In the genomic region with DNA sequence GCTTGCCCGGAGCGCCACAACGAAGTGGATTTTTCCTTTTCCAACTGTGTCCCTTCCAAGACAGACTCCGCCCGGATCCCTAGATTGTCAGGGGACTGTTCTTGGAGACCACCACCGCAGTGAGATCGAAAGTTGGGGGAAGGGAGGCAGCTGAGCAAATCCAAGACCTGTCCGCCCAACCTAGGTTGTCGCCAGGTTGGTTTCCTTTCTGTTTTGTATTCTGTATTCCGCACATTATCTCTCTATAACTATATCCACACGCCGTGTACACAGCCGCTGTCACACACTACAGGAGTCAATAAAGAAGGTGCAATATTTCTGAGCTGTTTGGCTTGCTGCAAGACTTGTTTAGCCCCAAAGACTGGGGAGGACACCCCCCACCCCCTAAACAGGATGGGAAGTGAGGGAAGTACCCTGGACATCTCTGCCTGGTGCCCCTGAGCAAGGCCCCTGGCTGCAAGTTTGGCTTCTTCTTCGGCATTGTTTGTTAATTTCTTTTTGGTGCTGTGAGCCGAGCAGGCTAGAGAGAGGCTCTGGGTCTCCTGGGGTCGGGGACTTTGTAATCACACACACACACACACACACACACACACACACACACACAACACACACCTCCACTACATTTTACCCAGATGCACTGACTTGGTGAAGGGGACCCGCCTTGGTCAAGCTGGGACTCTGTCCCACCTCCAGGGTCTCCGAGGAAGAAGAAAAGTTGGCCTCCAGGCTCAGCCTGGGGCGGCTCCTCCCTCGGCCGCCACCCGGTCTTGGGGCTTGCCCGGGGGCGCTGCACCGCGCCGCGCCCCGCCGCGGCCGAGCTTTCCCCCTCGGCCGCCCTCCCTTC, we compare ENCODE assay signal across 9 mouse cellular contexts. TPM values are rescaled to one million over a fixed set of nuclear protein-coding genes. Genes with fewer than 3 reads are reported as not detected.
A peak's percentile ranks its signal among the peaks of the same experiment; 100 is the strongest.
DNase-seq lines count a peak whose midpoint lies in the region; ATAC-seq lines count a peak whose summit lies in the region.
"Had no signal": no experiment of that assay in that cellular context is flagged by ENCODE, and none has a peak within 500 bp of the region (broad histone marks: within the 10 kb centered on the region; RNA-seq: fewer than 3 reads in every experiment).

No protein-coding gene starts in this region.

- H3K36me3 ChIP-seq in kidney, embryonic 16.5 days (ENCODE audit: insufficient read depth, low read length), result no peaks in the 10 kb centered on the region
- no peaks in the 10 kb centered on the region for H3K36me3 ChIP-seq in embryonic facial prominence, embryonic 15.5 days
- H3K36me3 ChIP-seq in intestine, embryonic 16.5 days (ENCODE audit: control insufficient read depth, insufficient read depth, low read length), result no peaks in the 10 kb centered on the region
- H3K36me3 ChIP-seq in neural tube, embryonic 13.5 days, result no peaks in the 10 kb centered on the region

- DNase-seq in kidney, postnatal 14 days, result no peak
- DNase-seq in urinary bladder, postnatal 4 days (ENCODE audit: low spot score in 2 of 2), result no peak
- DNase-seq in gastrocnemius, postnatal 10 days, result no peak
- no peak for DNase-seq in spleen, postnatal 4 days (ENCODE audit: low spot score in 2 of 2)
- DNase-seq: left cerebral cortex, postnatal 4 days had no signal

- peaks cover 98% of the 10 kb centered on the region for H3K27me3 ChIP-seq in kidney, embryonic 16.5 days (ENCODE audit: insufficient read depth, low read length)
- peaks cover 99% of the 10 kb centered on the region for H3K27me3 ChIP-seq in embryonic facial prominence, embryonic 15.5 days
- H3K27me3 ChIP-seq in intestine, embryonic 16.5 days (replicated peaks; ENCODE audit: control insufficient read depth, insufficient read depth, low read length), result peaks cover 43% of the 10 kb centered on the region
- H3K27me3 ChIP-seq in neural tube, embryonic 13.5 days, result peaks cover 99% of the 10 kb centered on the region

- H3K4me3 ChIP-seq in kidney, embryonic 16.5 days (ENCODE audit: low read length), result peak overlapping the region; percentile 32
- H3K4me3 ChIP-seq in embryonic facial prominence, embryonic 15.5 days (replicated peaks), result peak overlapping the region; percentile 36
- peak overlapping the region; percentile 68 for H3K4me3 ChIP-seq in intestine, embryonic 16.5 days (ENCODE audit: low read length)
- peak overlapping the region; percentile 22 for H3K4me3 ChIP-seq in neural tube, embryonic 13.5 days

- H3K4me2 ChIP-seq in kidney, embryonic 16.5 days (replicated peaks; ENCODE audit: low read depth, low read length), result peak overlapping the region; percentile 25; the same call in 1 of the 2 replicates
- peak overlapping the region; percentile 40 for H3K4me2 ChIP-seq in embryonic facial prominence, embryonic 15.5 days (replicated peaks)
- H3K4me2 ChIP-seq in intestine, embryonic 16.5 days (ENCODE audit: low read depth, low read length), result peak overlapping the region; percentile 60
- H3K4me2 ChIP-seq in neural tube, embryonic 13.5 days, result peak overlapping the region; percentile 50

- 1% methylated on average over 33 of the region's 34 CpGs for WGBS in kidney, embryonic 16.5 days
- WGBS in embryonic facial prominence, embryonic 15.5 days, result 2% methylated on average over 34 of the region's 34 CpGs
- WGBS in intestine, embryonic 16.5 days, result 1% methylated on average over 33 of the region's 34 CpGs
- WGBS in neural tube, embryonic 13.5 days, result 1% methylated on average over 32 of the region's 34 CpGs

- peaks cover 23% of the 10 kb centered on the region for H3K4me1 ChIP-seq in kidney, embryonic 16.5 days (ENCODE audit: insufficient read depth, low read length)
- peaks cover 44% of the 10 kb centered on the region for H3K4me1 ChIP-seq in embryonic facial prominence, embryonic 15.5 days
- H3K4me1 ChIP-seq in intestine, embryonic 16.5 days (ENCODE audit: control insufficient read depth, insufficient read depth, low read length), result peaks cover 21% of the 10 kb centered on the region
- peaks cover 43% of the 10 kb centered on the region for H3K4me1 ChIP-seq in neural tube, embryonic 13.5 days (replicated peaks)

- H3K9ac ChIP-seq in kidney, embryonic 16.5 days (replicated peaks; ENCODE audit: low read length), result no peak overlapping the region
- no peak overlapping the region for H3K9ac ChIP-seq in embryonic facial prominence, embryonic 15.5 days
- H3K9ac ChIP-seq in intestine, embryonic 16.5 days (ENCODE audit: low read depth, low read length), result peak overlapping the region; percentile 75
- no peak overlapping the region for H3K9ac ChIP-seq in neural tube, embryonic 13.5 days

- no peak for ATAC-seq in kidney, embryonic 16.5 days (ENCODE audit: low FRiP score, low TSS enrichment)
- ATAC-seq in embryonic facial prominence, embryonic 15.5 days (ENCODE audit: insufficient number of reproducible peaks, low FRiP score, low TSS enrichment, low read depth), result no peak
- ATAC-seq in intestine, embryonic 16.5 days, result no peak
- ATAC-seq in neural tube, embryonic 13.5 days (ENCODE audit: low read depth), result no peak

- H3K27ac ChIP-seq in kidney, embryonic 16.5 days (ENCODE audit: low read length), result no peak overlapping the region
- H3K27ac ChIP-seq in embryonic facial prominence, embryonic 15.5 days (replicated peaks), result no peak overlapping the region
- peak overlapping the region; percentile 28 for H3K27ac ChIP-seq in intestine, embryonic 16.5 days (ENCODE audit: low read length)
- H3K27ac ChIP-seq in neural tube, embryonic 13.5 days (replicated peaks), result no peak overlapping the region

- no peaks in the 10 kb centered on the region for H3K9me3 ChIP-seq in kidney, embryonic 16.5 days (ENCODE audit: low read length)
- H3K9me3 ChIP-seq in embryonic facial prominence, embryonic 15.5 days (replicated peaks), result no peaks in the 10 kb centered on the region
- no peaks in the 10 kb centered on the region for H3K9me3 ChIP-seq in intestine, embryonic 16.5 days (ENCODE audit: control insufficient read depth, low read length)
- no peaks in the 10 kb centered on the region for H3K9me3 ChIP-seq in neural tube, embryonic 13.5 days

RNA-seq across cellular contexts. Expression of a gene that starts 3.7 kb away (rescaled TPM):
- 0.07 TPM in 1 of 2 replicates, not detected in the other for polyA plus RNA-seq in kidney, embryonic 16.5 days (2015; fragmentation: Nextera tagmentation; extraction: Ambion mirVana)
- polyA plus RNA-seq in embryonic facial prominence, embryonic 15.5 days (2015; fragmentation: Nextera tagmentation; extraction: Ambion mirVana), result 2.7 and 3.4 TPM in 2 replicates
- polyA plus RNA-seq in intestine, embryonic 16.5 days (2015; fragmentation: Nextera tagmentation; extraction: Ambion mirVana), result 61.3 and 64.6 TPM in 2 replicates
- not detected in 2 replicates for polyA plus RNA-seq in neural tube, embryonic 13.5 days (2015; fragmentation: Nextera tagmentation; extraction: Ambion mirVana)
- not detected for total RNA-seq in gastrocnemius, postnatal 10 days (2021)
- total RNA-seq: left cerebral cortex, postnatal 4 days had no signal

RNA-seq across cellular contexts. Expression of a gene that starts 58.9 kb away (rescaled TPM):
- polyA plus RNA-seq in kidney, embryonic 16.5 days (2015; fragmentation: Nextera tagmentation; extraction: Ambion mirVana), result 15.5 and 15.7 TPM in 2 replicates
- polyA plus RNA-seq in embryonic facial prominence, embryonic 15.5 days (2015; fragmentation: Nextera tagmentation; extraction: Ambion mirVana), result 17.3 and 19.5 TPM in 2 replicates
- 19.5 and 20.0 TPM in 2 replicates for polyA plus RNA-seq in intestine, embryonic 16.5 days (2015; fragmentation: Nextera tagmentation; extraction: Ambion mirVana)
- polyA plus RNA-seq in neural tube, embryonic 13.5 days (2015; fragmentation: Nextera tagmentation; extraction: Ambion mirVana), result 14.0 and 15.9 TPM in 2 replicates
- 10 to 100 TPM; 18.4 to 21.2 TPM for total RNA-seq in gastrocnemius, postnatal 10 days (2021)

Comparison
In these comparisons a context has a peak if more than half of its experiments do, and no peak if none do; other contexts are left out.
1. RNA of a gene that starts 3.7 kb away (polyA plus RNA-seq): 61.3 to 64.6 TPM in intestine, embryonic 16.5 days; 2.7 to 3.4 TPM in embryonic facial prominence, embryonic 15.5 days, 0.07 TPM in kidney, embryonic 16.5 days and not detected in neural tube, embryonic 13.5 days; every median in the first group is over 10 times any median in the second.
2. Peak in every context shown above with its lines, with median percentiles within 50 percentile points of each other: H3K4me2 ChIP-seq and H3K4me3 ChIP-seq.